Mouse (Mus musculus): ENCODE results near the gene Maml3.

The Maml3 gene

GRCm38 (mm10) chr3:52088458-52089341 lies 16.2 kb downstream of the Maml3 start:
- DNase-seq, result peak; percentile 95

- no peak for DNase-seq
Measured at GRCm38 (mm10) chr3:52087636-52088280, 17.1 kb downstream of the Maml3 start.

DNA sequence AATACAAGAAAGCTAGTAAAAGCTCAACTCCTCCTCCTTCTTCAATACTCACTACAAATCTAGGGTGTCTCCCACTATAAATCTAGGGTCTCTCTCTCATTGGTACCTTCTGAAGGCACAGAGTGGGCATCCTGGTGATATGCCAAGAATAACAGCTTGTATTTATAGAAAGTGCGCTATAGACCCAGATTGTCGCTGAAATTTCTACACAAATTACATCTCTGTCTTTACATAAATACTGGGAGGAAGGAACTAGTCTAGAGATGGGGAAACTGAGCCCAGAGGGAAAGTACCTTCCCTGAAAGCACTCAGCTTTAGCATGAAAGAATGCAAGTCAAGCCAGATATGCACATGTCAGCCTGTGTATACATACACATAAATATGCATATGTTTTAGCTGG lies 26.1 kb downstream of the Maml3 start:
- DNase-seq, result no peak

- DNase-seq, result no peak
Measured at GRCm38 (mm10) chr3:52073959-52074358, 30.9 kb downstream of the Maml3 start.

- no peak for DNase-seq
Measured at GRCm38 (mm10) chr3:52071996-52072395, 32.9 kb downstream of the Maml3 start.

- DNase-seq, result no peak
Measured at GRCm38 (mm10) chr3:52070163-52070478, 34.8 kb downstream of the Maml3 start.

- peak; percentile 63 for DNase-seq
Measured at GRCm38 (mm10) chr3:52069304-52070162, 35.3 kb downstream of the Maml3 start.

DNA sequence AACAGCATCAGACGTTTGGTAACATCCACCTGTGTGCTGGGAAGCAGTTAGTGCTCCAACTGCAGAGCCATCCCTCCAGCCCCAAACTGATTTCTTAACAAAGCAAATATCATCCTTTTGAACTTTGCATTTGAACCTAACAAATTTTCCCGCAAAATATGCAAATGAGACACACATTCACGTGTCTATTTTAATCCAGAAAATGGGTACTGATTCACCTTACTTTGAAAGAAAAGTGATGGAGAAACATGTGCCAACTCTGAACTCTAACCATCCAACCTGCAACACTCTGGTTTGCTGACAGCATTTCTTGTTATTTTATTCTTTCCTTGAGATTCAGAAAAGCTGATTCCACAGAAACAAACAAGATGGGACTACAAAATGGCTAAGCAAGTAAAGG lies 36.0 kb downstream of the Maml3 start:
- DNase-seq, result no peak

DNA sequence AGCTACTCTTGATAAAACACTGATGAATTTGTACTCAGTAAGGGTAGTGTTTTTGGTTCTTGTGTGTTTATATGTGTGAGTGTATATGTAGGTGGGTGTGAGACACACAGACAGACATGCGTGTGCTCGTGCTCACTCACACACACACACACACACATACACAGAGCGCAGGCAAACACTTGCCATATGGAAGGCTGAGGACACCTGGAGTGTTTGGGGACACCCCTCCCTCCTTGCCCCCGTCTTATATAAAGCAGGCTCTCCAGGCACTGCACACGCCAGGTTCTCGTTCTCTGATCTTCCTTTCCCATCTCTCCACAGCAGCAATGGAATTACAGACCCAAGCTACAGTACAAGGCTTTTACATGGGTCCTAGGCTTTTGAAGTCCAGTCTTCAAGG lies 37.7 kb downstream of the Maml3 start:
- DNase-seq, result no peak

GRCm38 (mm10) chr3:52066142-52066541 lies 38.7 kb downstream of the Maml3 start:
- DNase-seq, result no peak

DNA sequence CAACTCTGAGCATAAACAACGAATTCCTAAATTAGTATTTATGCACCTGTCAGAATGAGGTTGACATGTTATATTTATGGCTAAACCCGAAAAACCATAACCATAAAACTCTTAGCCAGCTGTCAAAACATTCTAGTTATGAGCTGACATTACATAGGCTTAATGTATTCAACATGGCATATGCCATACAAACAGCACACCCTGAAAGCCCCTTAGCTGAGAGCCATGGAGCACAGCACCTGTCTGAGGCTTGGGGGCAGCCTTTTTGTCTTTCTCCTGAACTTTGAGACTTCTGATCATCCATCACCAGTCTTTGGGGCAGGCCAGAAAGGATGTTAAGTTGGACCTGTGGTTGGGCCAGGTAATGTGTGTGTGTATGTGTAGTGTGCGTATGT lies 41.6 kb downstream of the Maml3 start:
- DNase-seq, result no peak

DNA sequence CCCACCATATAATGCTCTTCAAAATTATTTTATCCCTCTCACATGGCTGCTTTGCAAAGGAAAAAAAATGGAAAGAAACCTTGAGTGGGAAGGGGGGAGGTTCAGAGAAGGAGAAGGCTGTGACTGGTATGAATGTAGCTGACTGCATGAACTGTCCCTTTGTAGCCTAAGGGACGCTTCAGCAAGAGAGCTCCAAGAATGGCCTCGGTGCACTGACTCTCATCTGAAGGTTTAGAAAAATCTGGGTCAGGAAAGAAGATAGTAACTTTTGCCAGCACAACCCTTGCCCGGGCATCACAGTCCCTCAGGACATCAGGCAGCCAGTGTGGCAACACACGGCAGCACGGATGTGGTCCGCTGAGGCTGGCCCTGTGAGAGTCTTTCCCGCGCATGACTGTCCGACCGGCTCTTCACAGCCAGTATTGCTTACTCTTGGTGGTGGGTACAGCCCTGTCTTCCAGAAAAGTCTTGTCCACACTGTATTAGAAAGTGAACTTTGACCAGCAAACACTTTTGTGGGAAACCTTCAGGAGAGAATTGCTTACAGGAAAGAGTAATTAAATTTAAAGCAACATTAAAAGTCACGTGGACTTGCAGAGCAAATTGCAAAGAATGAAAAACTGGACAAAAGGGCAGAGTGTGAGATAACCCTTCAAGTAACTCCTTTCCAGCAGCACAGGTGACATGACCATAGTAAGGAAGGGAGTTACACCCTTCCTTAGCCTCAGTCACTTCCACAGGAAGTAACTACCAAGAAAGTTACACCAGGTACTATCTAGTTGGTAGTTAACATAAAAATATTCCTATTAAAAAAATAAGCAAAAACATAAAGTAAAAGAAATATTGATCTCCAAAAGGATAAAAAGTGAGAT lies 42.3 kb downstream of the Maml3 start:
- DNase-seq, result no peak

GRCm38 (mm10) chr3:52061472-52062388 lies 43.1 kb downstream of the Maml3 start:
- no peak for DNase-seq

DNA sequence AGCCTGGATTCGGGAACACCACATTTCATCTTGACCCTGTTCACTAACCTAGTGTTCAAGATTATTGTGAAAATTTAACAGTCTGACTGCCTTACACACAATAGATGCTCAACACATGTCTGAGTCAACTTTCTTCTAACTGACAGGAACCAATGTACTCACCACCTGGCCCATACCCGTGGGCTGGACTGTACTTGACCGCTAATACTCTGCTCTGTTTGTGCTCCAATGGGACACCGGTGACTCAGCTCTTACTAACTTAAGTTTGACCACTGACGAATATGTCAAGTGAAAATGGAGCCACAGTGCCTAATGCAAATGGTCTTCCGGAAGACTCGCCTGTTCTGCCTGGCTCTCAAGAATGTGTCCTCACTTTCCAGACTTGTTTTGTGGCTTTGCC lies 44.0 kb downstream of the Maml3 start:
- no peak for DNase-seq

GRCm38 (mm10) chr3:52051801-52052200 lies 53.1 kb downstream of the Maml3 start:
- DNase-seq, result no peak

DNA sequence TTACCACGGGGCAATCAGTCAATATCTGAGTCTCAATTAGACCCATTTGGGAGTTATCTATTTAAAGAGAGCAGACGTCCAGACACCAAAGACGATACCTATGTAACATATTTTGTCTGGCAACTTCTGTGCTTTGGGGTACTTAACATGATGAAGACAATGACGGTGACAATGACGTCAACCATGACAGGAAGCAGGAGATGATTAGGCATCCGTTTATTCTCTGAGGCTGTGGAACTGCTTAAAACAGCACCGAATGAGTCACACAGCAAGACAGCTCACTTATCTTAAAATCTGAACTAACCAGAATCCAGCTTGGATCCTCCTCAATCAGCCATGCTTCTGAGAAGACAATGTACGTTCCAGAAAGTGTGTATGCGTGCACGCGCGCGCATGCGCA lies 56.8 kb downstream of the Maml3 start:
- no peak for DNase-seq

- no peak for DNase-seq
Measured at GRCm38 (mm10) chr3:52047537-52047936, 57.3 kb downstream of the Maml3 start.

DNA sequence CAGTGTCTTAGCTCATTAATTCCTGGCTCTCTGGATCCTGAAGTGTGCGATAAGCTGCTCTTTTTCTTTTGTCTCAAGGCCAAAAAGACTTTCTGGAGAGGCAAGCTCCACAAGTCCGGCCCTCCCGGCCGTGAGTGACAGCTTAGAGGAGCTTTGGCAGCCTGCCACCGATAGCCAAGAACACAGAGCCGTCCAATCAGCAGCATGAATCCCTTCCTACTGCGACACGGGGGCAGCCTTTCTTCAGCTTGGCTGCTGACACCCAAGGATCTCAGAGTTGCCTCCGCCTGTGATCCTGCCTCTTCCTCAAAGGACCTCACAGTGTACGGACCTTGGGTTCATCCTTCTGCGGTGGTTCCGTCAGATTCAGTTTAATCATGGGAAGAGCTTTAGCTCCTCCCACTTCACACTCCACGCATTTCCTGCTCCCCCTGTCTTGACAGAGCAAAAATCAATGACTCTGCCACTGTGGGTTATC lies 57.9 kb downstream of the Maml3 start:
- DNase-seq, result peak; percentile 96

DNA sequence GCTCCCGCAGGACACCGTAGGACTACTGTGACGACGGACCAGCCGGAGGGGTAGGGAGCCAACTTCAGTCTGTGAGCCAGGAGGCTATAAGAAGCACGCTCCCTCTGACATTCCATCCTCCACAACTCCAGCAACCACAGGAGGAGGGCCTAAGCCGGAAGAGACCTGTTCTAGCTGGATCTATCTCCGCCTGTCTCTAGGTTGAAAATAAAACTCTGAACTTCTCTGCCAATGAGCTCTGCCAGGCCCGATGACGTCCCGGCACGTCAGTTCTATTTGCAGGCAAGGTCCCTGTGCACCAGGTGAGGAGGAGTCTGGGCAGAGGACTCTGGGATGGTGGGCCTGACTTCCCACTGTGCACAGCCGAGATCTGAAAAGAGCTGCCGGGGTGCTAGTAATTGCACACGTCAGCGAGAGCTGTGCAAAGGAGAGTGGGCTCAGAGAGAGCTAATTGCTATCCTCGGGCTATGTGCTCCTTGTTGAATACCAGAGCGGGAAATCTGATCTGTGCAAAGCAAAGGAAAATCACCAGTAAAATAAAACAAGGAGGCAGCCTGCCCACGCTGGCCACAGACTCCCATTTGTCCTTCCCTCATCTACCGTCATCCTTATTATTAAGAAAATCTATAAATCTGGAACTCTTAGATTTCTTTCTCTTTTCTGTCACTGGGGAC lies 58.7 kb downstream of the Maml3 start:
- peak; percentile 88 for DNase-seq

- DNase-seq, result peak; percentile 31
Measured at GRCm38 (mm10) chr3:52045221-52045641, 59.6 kb downstream of the Maml3 start.

- DNase-seq, result no peak
Measured at GRCm38 (mm10) chr3:52044651-52045050, 60.2 kb downstream of the Maml3 start.

All from kidney, adult 9 months (tissue).